Mouse (Mus musculus): ENCODE results near the gene Ppfia1.
A peak's percentile ranks its signal among the peaks of the same experiment; 100 is the strongest.

Ppfia1 gene

GRCm38 (mm10) chr7:144480314-144480713 lies 73.2 kb downstream of the Ppfia1 start:
- no peak for DNase-seq

DNA sequence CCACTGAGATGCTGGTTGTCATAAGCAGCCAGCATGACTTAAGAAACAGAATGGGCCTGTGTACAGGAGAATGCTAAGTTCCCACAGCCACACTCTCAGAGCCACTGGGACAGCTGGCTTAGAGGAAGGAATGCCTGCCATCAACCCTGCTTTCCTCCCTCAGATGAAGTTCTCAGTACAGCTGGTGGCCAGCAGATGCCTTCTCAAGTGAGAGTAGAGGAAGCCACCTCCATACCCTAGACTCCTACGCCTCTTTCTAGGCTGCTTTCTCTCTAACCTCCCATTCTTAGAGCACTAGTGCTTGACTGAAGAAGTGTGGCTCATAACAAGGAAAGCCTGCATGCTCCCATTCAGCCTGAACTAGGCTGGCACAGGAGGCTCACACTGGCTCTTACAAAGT lies 74.0 kb downstream of the Ppfia1 start:
- DNase-seq = no peak

- DNase-seq = peak; percentile 73
Measured at GRCm38 (mm10) chr7:144475741-144476140, 77.8 kb downstream of the Ppfia1 start.

GRCm38 (mm10) chr7:144473486-144473885 lies 80.0 kb downstream of the Ppfia1 start:
- DNase-seq = peak; percentile 24

- no peak for DNase-seq
Measured at GRCm38 (mm10) chr7:144471103-144471502, 82.4 kb downstream of the Ppfia1 start.

- DNase-seq = peak; percentile 94
Measured at GRCm38 (mm10) chr7:144470545-144471059, 82.9 kb downstream of the Ppfia1 start, which contains the start of gene Cttn. Gene Cttn, minus strand, starts transcription at chr7:144471009.

DNA sequence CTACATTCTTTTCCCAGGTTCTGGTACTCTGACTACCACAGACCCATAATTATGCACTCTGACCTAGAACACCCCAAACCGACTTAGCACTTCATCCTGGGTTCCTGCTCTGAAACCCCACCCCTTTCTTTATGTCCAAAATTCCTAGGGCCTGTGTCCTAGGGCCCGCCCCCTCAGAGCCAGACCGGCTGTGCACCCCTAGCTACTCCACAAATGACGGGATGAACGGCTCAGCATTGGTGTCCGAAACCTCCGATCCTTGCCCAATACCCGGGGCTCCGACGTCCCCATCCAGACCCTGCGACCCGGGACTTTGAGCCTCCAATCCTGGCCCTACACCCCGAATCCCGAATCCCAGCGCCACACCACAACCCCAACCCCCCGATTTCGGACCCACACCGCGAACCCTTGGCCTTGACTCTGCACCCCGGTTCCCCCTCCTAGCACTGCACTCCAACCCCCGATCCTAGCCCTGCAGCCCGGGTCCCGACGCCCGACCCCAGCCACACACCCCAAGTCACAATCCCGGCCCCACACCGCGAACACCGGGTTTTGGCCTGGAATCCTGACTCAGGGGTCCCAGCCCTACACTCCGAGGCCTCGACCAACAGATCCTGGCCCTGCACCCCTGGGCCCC lies 83.5 kb downstream of the Ppfia1 start:
- DNase-seq = peak; percentile 18

DNA sequence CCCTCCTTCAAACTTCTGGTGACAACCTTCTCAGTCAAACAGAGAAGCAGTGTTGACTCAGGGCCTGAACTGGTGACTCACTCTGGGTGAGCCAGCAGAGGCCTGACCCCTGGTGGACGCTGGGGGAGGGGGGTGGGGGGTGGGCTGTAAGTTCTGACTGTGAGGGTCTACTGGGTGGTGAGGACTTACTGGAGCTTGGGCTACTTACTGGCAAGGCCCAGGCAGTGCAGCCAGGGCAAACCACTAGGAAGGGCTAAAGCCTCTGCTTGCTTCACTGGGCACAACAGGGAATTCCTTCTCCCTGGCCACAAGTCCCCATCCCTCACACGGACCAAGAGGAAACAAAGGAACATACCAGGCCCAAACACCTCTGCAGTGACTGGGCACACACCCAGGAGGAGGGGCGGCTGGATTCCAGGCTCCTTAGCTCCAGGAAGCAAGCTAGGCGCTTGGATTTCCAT lies 84.3 kb downstream of the Ppfia1 start:
- peak; percentile 71 for DNase-seq

GRCm38 (mm10) chr7:144468741-144469140 lies 84.8 kb downstream of the Ppfia1 start:
- no peak for DNase-seq

- DNase-seq = no peak
Measured at GRCm38 (mm10) chr7:144462577-144462976, 91.0 kb downstream of the Ppfia1 start.

DNA sequence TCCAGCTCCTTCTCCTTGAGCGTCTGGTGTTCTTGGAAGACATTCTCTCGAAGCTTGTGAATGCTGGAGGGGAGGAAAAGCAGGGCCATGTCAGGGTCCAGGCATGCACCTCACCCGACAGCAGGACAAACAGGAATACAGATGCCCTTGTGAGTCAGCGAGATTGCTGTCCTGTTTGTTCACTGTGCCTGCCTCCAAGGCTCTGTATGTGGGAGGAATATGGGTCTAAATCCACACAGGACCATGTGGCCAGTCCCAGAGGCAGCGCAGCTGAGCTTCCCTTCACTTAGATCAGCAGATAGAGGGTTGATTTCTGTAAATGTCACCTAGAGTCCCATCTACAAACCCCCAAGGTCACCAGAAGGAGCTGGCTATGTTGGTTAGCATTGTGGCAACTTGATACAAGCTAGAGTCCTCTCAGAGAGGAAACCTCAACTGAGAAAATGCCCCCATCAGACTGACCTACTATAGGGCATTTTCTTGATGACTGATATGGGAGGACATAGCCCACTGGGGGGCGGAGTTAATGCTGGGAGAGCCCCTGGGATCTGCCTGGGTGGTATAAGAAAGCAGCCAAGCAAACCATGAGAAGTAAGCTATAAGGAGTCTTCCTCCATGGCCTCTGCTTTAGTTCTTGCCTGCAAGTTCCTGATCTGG lies 92.2 kb downstream of the Ppfia1 start:
- DNase-seq = no peak

- DNase-seq = no peak
Measured at GRCm38 (mm10) chr7:144458881-144459280, 94.6 kb downstream of the Ppfia1 start.

DNA sequence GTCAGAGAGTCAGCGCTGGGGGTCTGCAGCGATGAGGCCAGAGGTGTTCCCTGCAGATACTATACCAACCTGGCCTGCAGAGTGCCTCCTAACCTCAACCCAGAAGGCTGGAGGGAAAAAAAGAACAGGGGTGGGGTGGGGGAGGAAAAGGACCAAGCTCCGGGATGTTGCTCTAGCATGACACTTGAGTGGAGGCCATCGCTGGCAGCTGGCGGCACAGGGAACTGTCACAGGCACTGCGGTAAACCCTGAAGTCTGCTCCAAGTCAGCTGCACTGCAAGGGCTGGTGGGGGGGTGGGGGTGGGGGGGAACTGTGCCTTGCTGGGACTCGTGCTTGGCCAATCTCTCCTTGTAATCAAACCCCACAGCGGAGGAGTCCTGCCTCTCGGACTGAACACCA lies 102.9 kb downstream of the Ppfia1 start:
- DNase-seq = no peak

DNA sequence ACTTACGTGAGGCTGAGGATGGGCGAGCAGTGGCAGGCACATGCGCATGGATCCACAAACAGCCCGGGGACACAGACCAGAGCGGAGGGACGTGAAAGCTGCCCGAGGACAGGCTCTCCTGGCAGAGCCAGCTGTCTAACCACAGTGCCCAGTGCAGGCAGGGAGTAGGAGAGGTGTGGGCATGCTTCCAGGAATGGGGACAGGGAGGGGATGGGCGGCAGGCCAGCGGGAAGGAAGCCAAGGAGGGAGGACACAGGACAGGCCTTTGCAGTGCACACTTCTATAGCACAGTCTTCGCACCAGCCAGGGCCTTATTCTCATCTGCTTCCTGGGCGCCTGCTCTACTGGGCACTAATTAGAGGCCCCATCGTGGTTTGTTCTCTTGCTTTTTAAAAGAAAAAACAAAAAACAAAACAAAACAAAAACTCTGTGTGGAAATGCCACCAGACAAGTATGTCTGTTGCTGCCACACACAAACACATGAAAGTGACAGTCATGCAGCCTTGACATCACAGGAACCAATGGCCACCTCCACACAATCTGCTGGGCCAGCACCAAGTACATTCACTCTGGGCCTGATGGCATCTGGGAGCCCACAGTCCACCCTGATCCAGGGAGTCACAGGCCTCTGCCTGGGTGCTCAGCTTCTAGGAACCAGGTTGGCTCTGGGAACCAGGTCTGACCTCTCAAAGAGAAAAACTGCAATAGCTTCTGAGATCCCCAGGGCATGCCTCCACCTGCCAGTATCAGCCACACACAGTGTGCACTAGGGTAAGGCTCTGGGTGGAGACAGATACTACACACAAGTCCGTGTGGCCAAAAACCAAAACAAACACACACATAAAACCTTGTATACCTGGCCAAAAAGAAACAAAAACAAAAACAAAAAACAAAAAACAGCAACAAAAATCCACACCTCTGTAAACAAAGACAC lies 103.6 kb downstream of the Ppfia1 start:
- peak; percentile 86 for DNase-seq

DNA sequence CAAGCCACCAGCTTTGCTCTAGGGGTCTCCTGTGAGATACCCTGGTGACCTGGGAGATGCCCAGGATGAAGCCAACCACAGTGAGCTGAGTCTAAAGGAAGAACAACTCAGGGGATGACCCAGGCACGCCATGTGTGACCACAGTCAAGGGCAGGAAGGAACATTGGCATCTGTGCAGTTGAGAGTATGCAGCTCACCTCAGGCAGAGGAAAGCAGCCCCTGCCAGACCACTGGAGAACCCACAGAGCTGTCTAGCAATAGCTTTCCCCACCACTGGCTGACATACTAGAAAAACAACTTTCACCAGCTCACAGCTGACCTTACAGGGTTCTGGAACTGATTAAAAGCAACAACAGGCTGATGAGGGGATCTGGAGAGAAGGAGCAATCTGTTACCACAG lies 105.3 kb downstream of the Ppfia1 start:
- no peak for DNase-seq

GRCm38 (mm10) chr7:144447146-144447545 lies 106.4 kb downstream of the Ppfia1 start:
- no peak for DNase-seq

- DNase-seq = no peak
Measured at GRCm38 (mm10) chr7:144444788-144445187, 108.7 kb downstream of the Ppfia1 start.

DNA sequence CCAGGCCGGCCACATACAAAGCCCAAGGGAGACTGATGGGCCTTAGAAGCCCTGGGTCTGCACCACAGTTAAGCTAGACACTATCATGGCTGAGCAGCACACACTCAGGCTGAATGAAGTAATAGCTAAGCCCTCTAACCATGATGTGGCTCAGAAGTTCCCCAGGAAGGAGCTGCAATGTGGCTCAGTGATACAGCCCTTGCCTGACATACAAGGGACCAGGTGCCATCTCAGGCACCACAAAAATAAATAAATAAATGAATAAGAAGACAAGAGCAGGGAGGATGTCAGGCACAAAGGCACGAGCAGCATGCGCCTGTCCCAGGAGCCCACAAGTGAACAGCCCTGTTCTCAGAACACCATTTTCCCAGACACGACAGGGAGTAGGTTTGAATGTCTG lies 111.6 kb downstream of the Ppfia1 start:
- no peak for DNase-seq

- no peak for DNase-seq
Measured at GRCm38 (mm10) chr7:144441466-144441865, 112.1 kb downstream of the Ppfia1 start.

DNA sequence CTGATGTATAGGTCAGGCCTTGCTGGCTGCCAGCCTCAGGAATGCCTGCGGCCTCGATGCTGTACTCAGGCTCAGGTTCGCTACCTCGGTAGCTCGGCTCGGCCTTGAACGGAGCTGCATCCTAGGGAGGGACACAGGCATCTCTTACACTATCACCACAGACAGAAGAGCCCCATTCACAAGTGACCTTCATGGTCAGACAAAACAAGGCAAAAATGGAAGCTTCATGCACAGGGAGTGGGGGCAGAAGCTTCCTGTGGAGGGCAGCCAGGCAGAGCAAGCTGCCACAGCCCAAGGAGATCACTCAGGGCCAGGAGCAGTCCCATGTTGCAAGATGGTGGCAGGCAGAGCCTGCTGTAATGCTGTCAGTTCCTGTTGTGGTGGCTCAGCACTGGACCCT lies 114.7 kb downstream of the Ppfia1 start:
- no peak for DNase-seq

GRCm38 (mm10) chr7:144432920-144433319 lies 120.6 kb downstream of the Ppfia1 start:
- DNase-seq = peak; percentile 42

- DNase-seq = no peak
Measured at GRCm38 (mm10) chr7:144427460-144427859, 126.1 kb downstream of the Ppfia1 start.
